Mouse (Mus musculus) urinary bladder, postnatal 10 days (tissue): ENCODE measurements at regions not wholly inside any gene's neighbourhood (a gene's known extent, or its start where the extent isn't known, plus 50 kb on each side); places are given as distances from the start of the nearest gene placed in this dataset.

ENCODE experiments used
- DNase-seq: peaks from one replicate; pipeline ENCODE4 v3.0.0; 2022; ENCODE audit warnings: low spot score

DNA sequence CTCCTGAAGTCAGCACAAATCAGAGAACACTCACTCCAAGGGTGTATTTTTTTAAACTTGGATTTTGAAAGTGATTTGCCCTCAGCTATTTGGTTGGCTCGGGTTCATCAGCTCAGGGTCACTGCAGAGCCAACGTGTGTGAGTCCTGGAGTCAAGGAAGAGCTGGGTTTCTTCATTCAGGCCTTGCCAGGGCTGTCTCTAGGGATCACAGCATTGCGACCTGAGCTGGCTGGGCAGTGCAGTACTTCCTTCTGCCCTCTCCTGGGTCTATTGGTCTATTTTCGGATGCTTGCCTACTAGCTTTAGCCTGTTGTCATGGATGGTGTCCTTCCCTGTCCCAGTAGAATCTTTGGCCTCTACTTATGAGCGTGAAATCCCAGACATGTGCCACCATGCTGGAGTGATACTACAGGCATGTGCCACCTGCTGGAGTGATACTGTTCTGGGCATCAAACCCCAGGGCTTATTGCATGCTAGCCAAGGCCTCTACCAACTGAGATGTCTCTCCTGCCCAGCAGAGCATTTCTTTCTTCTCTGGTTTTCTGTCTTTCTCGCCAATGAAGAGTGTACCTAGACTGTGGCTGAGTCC, 211.7 kb upstream of the Rbfox1 start:
- DNase-seq = no peak

DNA sequence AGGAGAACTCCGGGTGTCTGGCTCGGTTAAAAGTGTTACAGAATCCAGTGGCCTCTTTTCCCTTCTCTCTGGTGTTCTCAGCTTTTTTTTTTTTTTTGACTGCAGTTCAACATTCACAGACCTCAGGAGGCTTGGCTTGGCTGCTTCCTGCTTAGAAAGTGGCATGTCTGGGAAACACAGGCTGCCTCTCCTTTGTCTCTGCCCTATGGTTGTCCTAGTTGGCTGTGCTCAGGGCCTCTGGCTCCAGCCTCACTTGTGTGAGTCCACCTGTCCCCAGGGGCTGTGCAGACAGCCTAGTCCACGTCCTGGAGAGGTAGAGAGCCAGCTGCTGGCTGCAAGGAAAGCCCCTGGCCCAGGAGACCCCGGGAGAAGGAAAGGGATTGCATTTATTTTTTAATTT, 212.3 kb upstream of the Rbfox1 start:
- no peak for DNase-seq

DNA sequence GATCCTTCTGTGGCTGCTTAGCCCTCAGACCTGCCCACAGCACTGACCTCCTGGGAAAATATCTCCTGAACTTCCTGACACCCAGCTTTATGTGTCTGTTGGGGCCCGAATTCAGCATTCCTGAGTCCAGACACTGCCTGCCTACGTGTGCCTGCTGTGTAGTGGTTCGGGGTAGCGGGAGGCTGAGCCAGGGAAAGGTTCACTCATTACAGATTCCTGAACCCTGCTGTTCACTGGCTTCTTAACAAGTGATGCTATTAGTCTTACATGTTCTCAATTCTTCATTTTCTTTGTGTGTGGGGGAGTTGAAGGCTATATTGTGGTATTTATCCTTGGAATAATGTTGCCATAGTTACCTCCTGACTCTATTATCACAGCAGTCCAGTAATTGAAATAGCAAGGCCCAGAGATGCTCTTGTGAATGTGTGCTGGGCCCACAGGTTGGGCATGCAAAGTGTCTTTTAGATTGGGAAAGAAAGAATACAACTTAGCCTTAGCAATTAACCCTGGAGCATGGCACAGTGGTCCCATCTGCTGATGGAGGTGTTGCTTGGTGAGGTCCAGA, 216.7 kb upstream of the Rbfox1 start:
- no peak for DNase-seq

DNA sequence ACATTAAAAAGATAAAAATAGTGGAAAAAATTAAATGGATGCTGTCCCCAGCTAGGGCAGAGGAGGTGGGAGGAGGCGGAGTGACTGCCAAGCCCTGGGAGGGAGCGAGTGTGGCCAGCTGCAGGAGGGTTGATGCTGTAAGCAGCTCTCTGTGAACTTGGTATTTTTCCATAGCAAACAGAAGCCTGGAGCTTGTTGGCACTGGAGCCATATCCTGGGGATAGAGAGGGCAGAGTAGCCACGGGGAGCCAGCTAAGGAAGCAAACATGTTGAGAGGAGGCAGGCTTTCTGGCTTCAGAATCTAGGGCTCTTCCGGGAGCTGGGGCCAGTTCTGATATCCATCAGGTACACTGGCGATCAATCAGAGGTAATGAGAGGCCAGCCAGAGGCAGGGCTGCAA, 223.2 kb upstream of the Rbfox1 start:
- DNase-seq = no peak

DNA sequence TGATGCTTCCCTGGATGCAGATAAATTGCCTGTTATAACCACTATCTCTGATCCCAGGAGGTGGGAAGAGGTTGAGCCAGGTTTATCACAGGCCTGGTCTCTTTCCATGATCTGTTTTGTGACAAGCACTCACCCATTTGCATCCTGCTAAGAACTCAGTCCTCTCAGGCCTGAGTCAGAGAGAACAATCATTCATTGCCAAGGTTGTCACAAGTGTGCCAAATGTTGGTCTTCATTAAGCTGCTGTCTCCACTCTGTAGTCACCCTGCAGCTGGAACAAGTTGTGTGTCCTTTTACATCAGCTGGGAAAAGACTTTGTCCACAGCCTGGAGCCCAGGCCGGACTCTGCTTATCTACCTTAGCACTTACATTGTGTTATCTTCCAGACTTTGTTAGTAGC, 233.6 kb upstream of the Rbfox1 start:
- DNase-seq = no peak

DNA sequence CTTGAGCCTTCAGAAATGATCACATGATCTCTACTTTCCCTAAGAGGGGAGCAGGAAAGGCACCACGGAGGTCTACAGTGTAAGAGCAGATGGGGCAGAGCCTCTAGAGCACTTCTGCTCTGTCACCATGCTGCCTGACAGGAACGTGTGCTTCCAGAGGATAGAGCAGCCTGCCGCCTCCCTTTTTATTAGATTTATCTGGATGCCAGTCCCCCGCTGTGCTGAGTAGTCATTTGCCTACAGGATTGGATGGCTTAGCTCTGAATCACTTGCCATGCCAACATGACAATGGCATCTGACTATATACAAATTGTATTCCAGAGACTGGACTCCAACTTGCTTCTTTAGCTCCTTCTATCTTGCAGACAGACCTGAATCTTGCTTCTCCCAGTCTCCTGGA, 234.2 kb upstream of the Rbfox1 start:
- DNase-seq = no peak

DNA sequence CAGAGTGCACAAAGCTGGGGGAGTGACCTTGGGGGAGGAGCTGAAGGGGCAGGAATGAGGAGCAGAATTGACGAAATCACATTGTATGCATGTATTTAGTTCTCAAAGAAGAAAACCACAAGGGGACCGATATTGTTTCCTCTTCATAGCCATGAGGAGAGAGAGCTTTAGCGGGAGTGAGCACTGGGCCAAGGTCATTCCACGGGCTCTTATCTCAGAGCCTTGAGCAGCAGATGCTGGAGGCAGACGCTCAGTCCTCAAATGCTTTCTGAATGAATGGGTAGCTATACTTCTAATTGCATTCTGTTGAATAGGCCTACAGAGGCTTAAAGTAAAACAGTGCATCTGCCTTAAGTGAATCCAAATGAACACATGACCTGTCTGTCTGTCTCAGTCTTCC, 245.2 kb upstream of the Rbfox1 start:
- DNase-seq = no peak

DNA sequence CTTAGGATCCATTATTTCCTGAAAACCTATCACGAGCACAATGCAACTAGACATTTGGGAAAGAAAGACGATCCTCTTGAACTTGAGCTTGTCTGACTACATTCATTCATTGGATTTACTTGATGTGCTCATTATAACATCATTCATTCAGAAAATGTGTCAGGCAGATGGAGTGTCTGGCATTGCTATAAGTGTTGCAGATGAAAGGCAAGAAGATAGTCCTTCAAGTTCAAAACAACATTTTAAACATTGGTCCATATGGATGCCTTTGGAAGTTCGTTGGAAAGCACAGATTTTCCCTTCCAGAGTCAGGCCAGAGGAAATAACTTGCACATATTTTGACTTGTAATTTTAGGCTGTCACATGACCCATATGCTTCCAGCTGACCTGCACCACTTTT, 255.2 kb upstream of the Rbfox1 start:
- DNase-seq = no peak

DNA sequence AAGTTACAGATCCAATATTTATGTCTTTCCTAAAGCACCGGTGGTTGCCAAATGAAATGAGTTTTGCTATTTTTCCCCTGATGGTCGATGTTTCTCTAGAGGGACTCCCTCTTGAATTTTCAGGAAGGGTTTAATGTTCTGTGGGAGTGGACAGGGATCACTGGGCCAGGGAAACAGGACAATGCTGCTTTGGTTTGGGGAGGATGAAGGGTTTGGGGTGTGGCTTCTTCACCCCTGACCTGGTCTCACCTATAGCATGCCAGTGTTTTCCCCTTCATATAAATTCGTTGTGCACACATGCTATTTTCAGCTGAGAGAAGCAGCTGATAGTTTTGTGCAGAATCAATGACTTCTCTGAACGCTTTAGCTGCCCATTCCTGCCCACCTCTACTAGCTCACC, 257.2 kb upstream of the Rbfox1 start:
- no peak for DNase-seq

DNA sequence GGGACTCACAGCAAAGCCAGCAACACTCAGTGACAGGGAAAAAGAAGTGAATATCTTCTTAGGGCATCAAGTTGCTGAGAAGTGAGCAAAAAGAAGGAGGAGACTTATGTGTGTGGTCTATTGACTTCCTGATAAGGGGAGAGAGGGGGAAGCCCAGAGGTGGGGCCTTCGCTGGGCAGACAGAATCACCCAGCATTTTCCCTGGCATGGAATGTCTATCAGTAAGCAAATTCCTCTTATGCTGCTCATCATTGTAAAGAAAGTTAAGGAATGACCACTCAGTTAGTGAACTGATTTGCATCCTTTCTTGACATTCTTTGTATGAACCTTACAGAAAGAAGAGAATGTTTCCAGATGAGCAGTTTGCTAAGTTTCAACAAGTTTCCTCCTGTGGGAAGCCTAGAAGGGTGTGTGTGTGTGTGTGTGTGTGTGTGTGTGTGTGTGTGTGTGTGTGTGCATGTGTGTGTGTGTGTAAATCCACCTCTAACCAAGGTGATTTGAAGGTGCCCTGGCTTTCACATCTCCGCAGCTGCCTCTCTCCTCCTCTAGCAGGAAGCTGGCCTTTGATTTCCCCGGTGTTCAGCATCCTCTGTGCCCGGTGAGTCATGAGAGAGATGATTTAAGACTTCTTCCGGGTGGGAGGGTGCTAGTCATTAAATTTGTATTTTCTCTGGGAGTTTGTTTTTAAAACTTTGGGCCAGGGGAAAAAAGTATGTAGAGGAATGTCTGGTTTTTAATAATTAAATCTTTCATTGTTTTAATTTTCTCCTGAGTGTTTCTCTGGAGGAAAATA, 257.8 kb upstream of the Rbfox1 start:
- no peak for DNase-seq

DNA sequence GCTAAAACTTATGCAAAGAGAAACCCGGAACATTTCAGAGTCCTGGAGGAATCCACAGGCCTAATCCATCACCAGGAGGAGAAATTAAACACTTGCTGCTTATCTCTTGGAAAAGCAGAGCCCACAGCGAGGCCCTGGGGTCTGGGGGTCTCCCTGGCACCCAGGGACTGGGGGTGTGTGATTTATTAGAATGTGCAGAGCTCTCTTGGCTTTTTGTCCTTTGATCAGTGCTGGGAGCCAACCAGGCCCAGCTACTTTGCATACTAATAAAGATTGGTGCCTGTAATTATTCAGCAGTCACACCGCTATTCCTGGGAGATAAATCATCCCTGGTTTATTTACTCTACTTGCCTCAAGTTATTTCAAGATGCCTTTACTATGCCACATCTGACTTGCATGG, 260.0 kb upstream of the Rbfox1 start:
- no peak for DNase-seq

DNA sequence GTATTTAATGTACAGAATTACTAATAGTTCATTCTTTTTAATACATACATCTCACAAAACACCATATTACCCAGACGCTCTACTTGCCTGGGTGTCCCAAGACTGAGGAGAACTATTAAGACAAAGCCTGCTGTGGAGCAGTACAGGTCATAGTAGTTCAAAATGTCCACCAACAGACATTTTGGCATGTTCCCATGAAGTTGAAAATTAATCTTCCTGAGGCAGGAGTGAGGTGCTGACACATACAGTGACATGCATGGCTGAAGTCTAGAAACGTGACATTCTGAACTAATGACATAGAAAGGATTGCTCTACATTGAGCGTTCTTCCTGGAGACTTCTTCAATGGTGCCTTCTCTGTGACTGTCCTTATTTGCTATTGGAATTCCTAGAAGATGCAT, 264.6 kb upstream of the Rbfox1 start:
- no peak for DNase-seq

DNA sequence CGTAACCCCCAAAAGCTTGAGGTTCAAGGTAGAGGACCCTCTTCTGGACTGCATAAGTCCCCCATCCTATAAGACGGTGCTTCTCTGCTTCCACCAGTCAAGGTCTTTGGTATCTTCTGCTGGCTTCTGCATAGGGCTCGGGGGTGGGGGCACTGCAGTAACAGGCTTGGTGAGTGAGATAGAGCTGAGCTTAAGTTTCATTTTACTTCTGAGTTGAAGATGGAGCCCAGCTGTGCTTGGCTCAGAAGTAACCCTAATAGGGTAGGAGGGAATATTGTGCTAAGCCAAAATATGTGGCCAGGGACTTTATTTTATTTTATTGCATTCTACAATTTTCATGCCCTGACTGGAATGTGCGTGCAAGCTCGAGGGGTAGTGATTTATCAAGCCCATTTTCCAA, 268.8 kb upstream of the Rbfox1 start:
- DNase-seq = no peak

DNA sequence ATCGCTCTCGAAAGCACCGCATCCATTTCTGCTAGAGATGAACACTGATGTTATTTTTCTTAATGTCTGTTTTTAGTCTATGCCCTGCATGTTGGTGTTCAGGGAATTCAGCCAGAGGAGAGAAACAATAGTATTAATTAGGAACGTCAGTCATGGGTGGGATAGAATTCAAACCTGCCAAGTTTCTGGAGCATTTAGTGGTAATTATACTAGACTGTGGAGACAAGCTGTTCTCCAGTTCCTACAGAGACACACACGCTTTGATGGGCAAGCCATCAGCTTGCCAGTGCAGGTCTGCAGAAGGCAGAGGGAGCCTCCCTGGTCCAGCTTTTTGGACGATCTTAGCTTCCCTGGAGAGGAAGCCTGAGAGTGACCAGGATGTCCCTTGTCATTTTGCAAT, 289.8 kb upstream of the Rbfox1 start:
- DNase-seq = no peak

DNA sequence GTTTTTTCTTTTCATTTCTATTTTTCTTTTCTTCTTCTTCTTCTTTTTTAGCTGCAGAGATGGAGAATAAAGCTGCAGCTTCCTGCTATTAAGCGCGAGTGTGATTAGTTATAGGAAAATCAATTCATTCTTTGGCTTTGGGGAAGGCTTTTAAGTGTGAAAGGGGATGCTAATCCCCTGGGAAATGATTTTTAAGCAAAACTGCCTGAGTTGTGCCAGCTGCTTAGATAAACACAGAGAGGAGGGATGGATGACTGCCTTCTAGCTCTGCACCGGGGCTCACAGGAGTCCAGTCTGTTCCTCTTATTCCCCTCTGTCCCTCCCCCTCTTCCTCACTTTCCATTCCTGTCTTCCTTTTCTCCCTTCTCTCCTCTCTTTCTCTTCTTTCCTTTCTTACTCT, 306.8 kb upstream of the Rbfox1 start:
- DNase-seq = no peak

DNA sequence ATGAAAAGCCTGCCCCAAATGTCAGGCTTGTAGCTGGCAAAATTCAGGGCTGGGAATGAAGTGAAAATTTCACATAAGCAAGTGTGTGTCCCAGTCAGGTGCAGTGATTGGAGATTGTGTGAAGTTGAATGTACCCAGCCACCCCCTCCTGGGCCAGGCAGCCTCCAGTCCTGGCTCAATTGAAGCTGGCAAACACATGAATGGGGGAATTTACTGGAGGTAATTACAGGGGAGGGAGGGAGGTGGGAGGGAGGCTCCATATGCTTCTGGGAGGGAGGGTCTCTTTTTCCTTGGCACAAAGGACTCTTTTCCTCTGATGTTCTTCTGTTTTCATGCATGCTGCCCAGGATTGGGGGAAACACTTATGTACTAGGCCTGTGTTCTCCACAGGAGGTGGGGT, 312.4 kb upstream of the Rbfox1 start:
- no peak for DNase-seq

DNA sequence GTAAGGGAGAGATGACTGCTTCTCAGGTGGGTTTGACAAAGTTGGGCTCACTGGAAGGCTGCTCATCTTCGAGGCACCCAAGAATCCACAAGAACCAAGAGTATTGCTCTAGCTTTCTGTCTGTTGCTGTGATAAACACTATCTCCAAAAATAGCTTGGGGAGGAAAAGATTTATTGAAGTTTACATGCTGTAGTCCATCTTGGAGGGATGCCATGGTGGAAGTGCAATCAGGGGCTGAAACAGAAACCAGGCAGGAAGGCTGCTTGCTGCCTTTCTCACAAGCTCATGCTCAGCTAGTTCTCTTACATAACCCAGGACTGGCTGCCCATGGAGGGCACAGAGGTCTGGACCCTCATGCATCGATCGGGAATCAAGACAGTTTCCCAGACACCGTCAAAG, 314.5 kb upstream of the Rbfox1 start:
- DNase-seq = no peak

DNA sequence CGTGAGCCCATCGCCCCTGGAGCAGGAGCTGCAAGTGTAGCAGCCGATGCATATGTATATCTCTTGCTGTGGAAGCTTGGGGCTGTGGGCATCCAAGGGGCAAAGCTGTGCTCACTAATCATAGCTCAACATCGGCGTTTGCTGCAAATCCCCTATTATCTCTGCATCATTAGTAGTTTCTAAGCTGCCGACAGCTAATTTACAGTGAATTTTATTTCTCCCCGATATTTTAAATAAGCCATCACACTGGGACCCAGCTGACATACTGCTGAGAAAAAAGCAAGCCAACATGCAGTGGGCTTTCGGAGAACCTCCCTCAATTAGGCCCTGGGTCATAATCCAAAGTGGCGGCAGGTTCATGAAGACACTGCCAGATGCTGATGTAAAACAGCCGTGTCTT, 313.3 kb upstream of the Eef2kmt start:
- DNase-seq = no peak

DNA sequence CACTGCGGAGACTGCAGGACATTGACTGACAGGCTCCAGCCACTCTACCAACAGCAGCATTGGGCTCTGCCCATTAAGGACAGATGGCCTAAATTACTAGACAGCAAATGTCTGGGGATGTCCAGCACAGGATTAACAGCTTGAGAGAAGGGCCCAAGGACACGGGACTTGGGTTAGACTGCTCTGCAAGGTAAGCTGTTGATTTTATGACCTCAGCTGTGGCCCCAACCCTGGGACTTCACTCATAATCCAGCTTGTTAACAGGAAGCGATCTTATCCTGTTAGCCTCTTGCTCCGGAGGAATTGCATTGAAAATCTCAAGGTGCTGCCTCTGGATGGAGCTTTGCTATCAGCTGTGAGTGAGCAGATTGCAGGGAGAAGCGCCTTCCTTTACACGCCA, 293.2 kb upstream of the Eef2kmt start:
- no peak for DNase-seq

DNA sequence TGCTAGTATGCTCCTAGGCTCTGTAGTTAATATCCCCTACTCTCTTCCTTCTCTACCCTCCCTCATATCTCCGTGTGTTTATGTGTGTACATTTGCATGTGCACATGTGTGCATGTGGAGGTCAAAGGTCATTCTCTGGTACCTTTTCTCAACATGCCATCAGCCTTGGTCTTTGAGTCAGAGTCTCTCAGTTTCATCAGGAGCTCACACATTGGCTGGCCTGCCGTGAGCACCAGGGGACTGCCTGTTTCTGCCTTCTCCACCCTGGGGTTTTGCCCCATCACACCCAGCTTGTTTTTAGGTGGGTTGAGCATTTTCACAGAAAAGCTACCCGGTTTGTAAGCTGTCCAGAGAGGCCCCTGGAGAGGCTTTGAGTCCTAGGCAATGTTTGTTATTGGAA, 292.8 kb upstream of the Eef2kmt start:
- no peak for DNase-seq

DNA sequence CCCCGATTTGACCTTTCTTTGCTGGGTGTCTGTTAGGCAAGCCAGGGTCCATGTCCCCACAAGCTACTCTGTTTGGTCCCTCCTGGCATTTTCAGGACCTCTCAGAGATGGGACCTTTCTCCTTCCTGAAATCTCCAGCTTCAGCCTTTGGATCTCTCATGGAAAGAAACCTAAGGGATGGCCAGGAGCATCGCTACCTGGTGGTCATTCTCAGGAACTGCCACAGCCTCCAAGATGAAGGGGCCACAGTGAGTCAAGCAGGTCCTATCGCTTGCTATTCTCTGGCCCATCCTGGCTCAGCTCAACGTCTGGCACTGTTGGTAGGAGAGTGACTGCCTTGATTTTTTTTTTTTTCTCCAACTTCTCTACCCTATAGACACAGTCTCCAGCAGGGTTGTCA, 291.0 kb upstream of the Eef2kmt start:
- DNase-seq = no peak

DNA sequence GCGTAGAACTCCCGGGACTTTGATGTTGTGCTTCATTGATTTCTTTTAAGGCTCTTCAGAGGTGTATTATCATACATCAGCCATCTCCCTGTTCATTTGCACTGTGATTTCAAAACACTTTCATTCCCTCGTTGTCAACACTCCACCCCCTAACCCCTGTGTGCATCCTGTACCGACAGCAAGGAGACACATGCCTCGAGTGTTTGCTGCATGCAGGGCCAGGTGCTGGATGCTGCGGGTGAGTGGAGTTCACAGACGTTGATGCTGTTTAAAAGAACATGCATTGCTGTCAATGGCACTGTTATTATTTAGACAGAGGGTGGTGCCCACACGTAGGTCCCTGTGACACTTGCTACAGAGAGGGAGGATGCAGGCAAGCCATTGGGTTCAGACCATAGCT, 290.0 kb upstream of the Eef2kmt start:
- DNase-seq = no peak

DNA sequence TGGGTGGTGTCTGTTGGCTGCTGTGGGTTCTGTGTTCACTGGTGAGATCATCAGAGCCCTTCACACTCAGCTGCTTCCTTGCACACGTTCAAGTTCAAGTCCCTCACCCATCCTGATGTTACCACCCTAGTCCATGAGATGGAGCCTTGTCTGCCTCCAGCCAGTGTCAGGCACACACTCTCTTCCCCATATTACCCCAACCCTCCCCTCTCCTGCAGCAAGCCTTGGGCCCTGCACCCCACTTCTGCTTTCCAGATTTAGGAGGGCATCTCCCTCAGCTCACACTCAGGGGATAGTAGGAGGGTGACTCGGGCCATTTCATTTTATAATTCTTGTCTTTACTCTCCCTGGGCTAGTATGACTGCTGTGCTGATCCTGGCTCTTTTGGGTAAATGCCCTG, 288.7 kb upstream of the Eef2kmt start:
- no peak for DNase-seq
